13 mouse cellular contexts compared by ENCODE assay signal in genomic region chr12:45158986-45159385, GRCm38 (mm10).
DNase-seq lines count a peak whose midpoint lies in the region; ATAC-seq and TF ChIP-seq lines count a peak whose summit lies in the region.
"Had no signal": no experiment of that assay in that cellular context is flagged by ENCODE, and none has a peak within 500 bp of the region (broad histone marks: within the 10 kb centered on the region; RNA-seq: fewer than 3 reads in every experiment).

No protein-coding gene starts in this region.

- no peak for TF ChIP-seq EP300 in lung, postnatal 0 days (IDR thresholded peaks at IDR 0.05)

- no peak for DNase-seq in lung, postnatal 0 days (ENCODE audit: low spot score)
- no peak for DNase-seq in lung, postnatal 25 days (ENCODE audit: low spot score)
- DNase-seq in brain, adult 2 months (ENCODE audit: low read depth, low spot score), result peak; percentile 21
- DNase-seq in right cerebral cortex, postnatal 10 days (ENCODE audit: low spot score in 2 of 2), result no peak
- DNase-seq: adrenal gland, postnatal 10 days; cerebellum, adult 9-10 months; kidney, adult 11 months; kidney, postnatal 4 days had no signal

- H3K4me3 ChIP-seq in hindbrain, embryonic 15.5 days, result no peak overlapping the region
- H3K4me3 ChIP-seq in hindbrain, embryonic 12.5 days, result no peak overlapping the region
- H3K4me3 ChIP-seq in lung, postnatal 0 days (ENCODE audit: low read depth, low read length), result no peak overlapping the region
- no peak overlapping the region for H3K4me3 ChIP-seq in neural tube, embryonic 15.5 days (replicated peaks)

- no peak overlapping the region for H3K27ac ChIP-seq in hindbrain, embryonic 15.5 days (replicated peaks)
- H3K27ac ChIP-seq in hindbrain, embryonic 12.5 days, result no peak overlapping the region
- H3K27ac ChIP-seq in lung, postnatal 0 days (ENCODE audit: low read length), result no peak overlapping the region
- no peak overlapping the region for H3K27ac ChIP-seq in neural tube, embryonic 15.5 days (replicated peaks)

- H3K4me2 ChIP-seq in hindbrain, embryonic 15.5 days, result no peak overlapping the region
- no peak overlapping the region for H3K4me2 ChIP-seq in hindbrain, embryonic 12.5 days (replicated peaks)
- no peak overlapping the region for H3K4me2 ChIP-seq in lung, postnatal 0 days (replicated peaks; ENCODE audit: low read depth, low read length)
- no peak overlapping the region for H3K4me2 ChIP-seq in neural tube, embryonic 15.5 days

- H3K9me3 ChIP-seq in hindbrain, embryonic 15.5 days, result no peaks in the 10 kb centered on the region
- no peaks in the 10 kb centered on the region for H3K9me3 ChIP-seq in hindbrain, embryonic 12.5 days (replicated peaks)
- H3K9me3 ChIP-seq in lung, postnatal 0 days (ENCODE audit: low read length), result no peaks in the 10 kb centered on the region
- no peaks in the 10 kb centered on the region for H3K9me3 ChIP-seq in neural tube, embryonic 15.5 days (replicated peaks)

- TF ChIP-seq CTCF in lung, postnatal 0 days (IDR thresholded peaks at IDR 0.05), result peak; percentile 27; the same call in 1 of the 2 replicates

- H3K4me1 ChIP-seq in hindbrain, embryonic 15.5 days (replicated peaks), result 0 out of 2 replicates have a peak, but pooled peaks cover 3% of the 10 kb centered on the region
- H3K4me1 ChIP-seq in hindbrain, embryonic 12.5 days, result no peaks in the 10 kb centered on the region
- H3K4me1 ChIP-seq in lung, postnatal 0 days (ENCODE audit: insufficient read depth, low read depth, low read length), result no peaks in the 10 kb centered on the region
- no peaks in the 10 kb centered on the region for H3K4me1 ChIP-seq in neural tube, embryonic 15.5 days

- no peaks in the 10 kb centered on the region for H3K27me3 ChIP-seq in hindbrain, embryonic 15.5 days
- no peaks in the 10 kb centered on the region for H3K27me3 ChIP-seq in hindbrain, embryonic 12.5 days
- H3K27me3 ChIP-seq in lung, postnatal 0 days (replicated peaks; ENCODE audit: insufficient read depth, low read length), result no peaks in the 10 kb centered on the region
- H3K27me3 ChIP-seq in neural tube, embryonic 15.5 days (replicated peaks), result no peaks in the 10 kb centered on the region

- H3K9ac ChIP-seq in hindbrain, embryonic 15.5 days, result no peak overlapping the region
- no peak overlapping the region for H3K9ac ChIP-seq in hindbrain, embryonic 12.5 days
- H3K9ac ChIP-seq in lung, postnatal 0 days (replicated peaks; ENCODE audit: low read depth), result no peak overlapping the region
- H3K9ac ChIP-seq in neural tube, embryonic 15.5 days (replicated peaks), result no peak overlapping the region

- WGBS in hindbrain, embryonic 15.5 days, result 59% methylated on average over 3 of the region's 3 CpGs
- WGBS in hindbrain, embryonic 12.5 days, result 78% methylated on average over 3 of the region's 3 CpGs
- 79% methylated on average over 3 of the region's 3 CpGs for WGBS in lung, postnatal 0 days
- 36% methylated on average over 3 of the region's 3 CpGs for WGBS in neural tube, embryonic 15.5 days

- peak; percentile 65; the same call in 1 of the 2 replicates for ATAC-seq in hindbrain, embryonic 15.5 days (ENCODE audit: low FRiP score, low read depth)
- no peak for ATAC-seq in hindbrain, embryonic 12.5 days (ENCODE audit: low FRiP score)
- no peak for ATAC-seq in lung, postnatal 0 days
- ATAC-seq in neural tube, embryonic 15.5 days (ENCODE audit: low FRiP score), result peak; percentile 74; the same call in 1 of the 2 replicates
- ATAC-seq: CD4-positive, CD25-positive, alpha-beta regulatory T cell, adult 4 months; forebrain, embryonic 14.5 days had no signal

- H3K36me3 ChIP-seq in hindbrain, embryonic 15.5 days, result no peaks in the 10 kb centered on the region
- no peaks in the 10 kb centered on the region for H3K36me3 ChIP-seq in hindbrain, embryonic 12.5 days
- no peaks in the 10 kb centered on the region for H3K36me3 ChIP-seq in lung, postnatal 0 days (ENCODE audit: insufficient read depth, low read length)
- no peaks in the 10 kb centered on the region for H3K36me3 ChIP-seq in neural tube, embryonic 15.5 days

Comparison
In these comparisons a context has a peak if more than half of its experiments do, and no peak if none do; other contexts are left out.
1. ATAC-seq: peak in hindbrain, embryonic 15.5 days (single experiment) and neural tube, embryonic 15.5 days (single experiment); none in hindbrain, embryonic 12.5 days (single experiment) and lung, postnatal 0 days (single experiment).